Mouse (Mus musculus) G1E (cell line): ENCODE results near the gene Tex264.

Experiments used
- CTCF ChIP-seq: IDR thresholded peaks from 2 replicates; pipeline ENCODE4 v1.5.1; 2012; ENCODE audit warnings: low read depth, low read length, inconsistent platforms, mixed read lengths
- GATA1 ChIP-seq: IDR thresholded peaks from 2 replicates; pipeline ENCODE4 v1.6.1; 2012; ENCODE audit warnings: borderline replicate concordance, low read length, inconsistent platforms, mixed read lengths
- GATA2 ChIP-seq: IDR thresholded peaks from 2 replicates; pipeline ENCODE4 v1.6.1; 2012; ENCODE audit warnings: low read depth, low read length, inconsistent platforms, borderline replicate concordance
- POLR2AphosphoS5 ChIP-seq: IDR thresholded peaks from 2 replicates; pipeline ENCODE4 v1.6.1; 2012; ENCODE audit warnings: low read depth, low read length, inconsistent platforms; ENCODE audit not compliant: insufficient replicate concordance
- TAL1 ChIP-seq: conservative IDR thresholded peaks from 2 replicates; pipeline ENCODE4 v1.6.1; 2012; ENCODE audit warnings: low read depth, low read length, inconsistent platforms, mixed read lengths

DNA sequence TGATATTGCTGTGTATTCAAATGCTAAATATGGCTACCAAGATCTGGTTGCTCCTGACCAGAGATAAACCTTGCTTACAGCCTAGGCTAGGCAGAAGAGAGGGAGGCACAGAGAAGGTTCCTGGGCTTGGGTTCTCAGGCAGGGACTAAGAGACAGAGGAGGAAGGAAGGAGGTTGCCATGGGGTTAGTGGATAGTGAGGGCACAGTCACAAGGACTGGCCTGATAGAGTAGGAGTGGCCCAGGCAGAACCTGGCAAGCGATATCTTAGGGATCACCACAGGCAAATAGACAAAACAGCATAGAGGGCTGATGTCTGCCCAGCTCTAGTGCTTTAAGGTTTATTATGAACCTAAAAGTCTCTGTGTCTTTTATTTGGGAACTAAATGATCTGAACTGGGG is 41.2 kb upstream of the Tex264 start:
- TF ChIP-seq CTCF (no peak), TAL1 (no peak), GATA1 (no peak), POLR2AphosphoS5 (no peak), GATA2 (no peak)
